In genomic region chr7:49522411-49523114, GRCm38 (mm10) we compare ENCODE assay signal across 8 mouse cellular contexts.
A peak's percentile ranks its signal among the peaks of the same experiment; 100 is the strongest.
DNase-seq lines count a peak whose midpoint lies in the region; ATAC-seq lines count a peak whose summit lies in the region.

No protein-coding gene starts in this region.

- peak overlapping the region; percentile 76 for H3K9ac ChIP-seq in heart, embryonic 12.5 days
- peak overlapping the region; percentile 64 for H3K9ac ChIP-seq in kidney, embryonic 14.5 days (ENCODE audit: low read depth, low read length)

- peak overlapping the region; percentile 52 for H3K4me3 ChIP-seq in heart, embryonic 12.5 days
- H3K4me3 ChIP-seq in kidney, embryonic 14.5 days (ENCODE audit: low read length): peak overlapping the region; percentile 47

- H3K27ac ChIP-seq in heart, embryonic 12.5 days (ENCODE audit: poor library complexity, severe bottlenecking): peak overlapping the region; percentile 93
- peak overlapping the region; percentile 94 for H3K27ac ChIP-seq in kidney, embryonic 14.5 days (ENCODE audit: low read depth, low read length)

- no peaks in the 10 kb centered on the region for H3K36me3 ChIP-seq in heart, embryonic 12.5 days
- H3K36me3 ChIP-seq in kidney, embryonic 14.5 days (ENCODE audit: control insufficient read depth, insufficient read depth, low read length): no peaks in the 10 kb centered on the region

- no peaks in the 10 kb centered on the region for H3K27me3 ChIP-seq in heart, embryonic 12.5 days (replicated peaks)
- no peaks in the 10 kb centered on the region for H3K27me3 ChIP-seq in kidney, embryonic 14.5 days (ENCODE audit: control insufficient read depth, insufficient read depth, low read length)

- peak; percentile 72 for ATAC-seq in common myeloid progenitor, adult 5-6 weeks (replicated peaks; ENCODE audit: low read depth, poor library complexity, severe bottlenecking)
- peak; percentile 73 for ATAC-seq in heart, embryonic 12.5 days (ENCODE audit: insufficient number of reproducible peaks, low FRiP score)
- ATAC-seq in kidney, embryonic 14.5 days (ENCODE audit: low FRiP score, low TSS enrichment): peak; percentile 92
- no peak for ATAC-seq in megakaryocyte, adult 5-6 weeks (ENCODE audit: poor library complexity, severe bottlenecking)

- peak overlapping the region; percentile 73 for H3K4me2 ChIP-seq in heart, embryonic 12.5 days
- peak overlapping the region; percentile 58 for H3K4me2 ChIP-seq in kidney, embryonic 14.5 days (replicated peaks; ENCODE audit: low read depth, low read length)

- 1% methylated on average over 24 of the region's 24 CpGs for WGBS in heart, embryonic 12.5 days
- under 1% methylated on average over 24 of the region's 24 CpGs for WGBS in kidney, embryonic 14.5 days

- H3K9me3 ChIP-seq in heart, embryonic 12.5 days (replicated peaks): no peaks in the 10 kb centered on the region
- no peaks in the 10 kb centered on the region for H3K9me3 ChIP-seq in kidney, embryonic 14.5 days (ENCODE audit: control insufficient read depth, low read length)

- peaks cover 59% of the 10 kb centered on the region for H3K4me1 ChIP-seq in heart, embryonic 12.5 days (replicated peaks)
- peaks cover 62% of the 10 kb centered on the region for H3K4me1 ChIP-seq in kidney, embryonic 14.5 days (ENCODE audit: control insufficient read depth, insufficient read depth, low read length)

- peak; percentile 50 to 54 for DNase-seq in layer of hippocampus, postnatal 10 days (ENCODE audit: low spot score in 2 of 2)
- no peak for DNase-seq in layer of hippocampus, adult 9-11 months
- peak; percentile 26 for DNase-seq in lung, postnatal 14 days
- peak; percentile 86 for DNase-seq in yolk sac, embryonic 10.5 days (ENCODE audit: low spot score)
